Mouse (Mus musculus) hindbrain, embryonic 13.5 days (tissue): ENCODE results near the gene Il10rb. TPM values are rescaled to one million over a fixed set of nuclear protein-coding genes. Genes with fewer than 3 reads are reported as not detected.

Source experiments
- ATAC-seq: fragments of 200-750 bp; cut with Nextera tagmentation; 2 replicates; pipeline ENCODE4 v1.8.0; 2017; ENCODE audit warnings: moderate TSS enrichment; ENCODE audit not compliant: low FRiP score
- H3K27ac ChIP-seq: fragments of 300-500 bp; sonication (generic); 2 replicates; pipeline ENCODE4 v1.5.1; 2015; ENCODE audit warnings: inconsistent platforms, mild to moderate bottlenecking, moderate library complexity
- H3K27me3 ChIP-seq: fragments of 300-500 bp; sonication (generic); 2 replicates; pipeline ENCODE4 v1.6.1; 2015; ENCODE audit warnings: mild to moderate bottlenecking, inconsistent platforms
- H3K36me3 ChIP-seq: fragments of 300-500 bp; sonication (generic); 2 replicates; pipeline ENCODE4 v1.6.1; 2015; ENCODE audit warnings: mild to moderate bottlenecking, inconsistent platforms
- H3K4me1 ChIP-seq: fragments of 300-500 bp; sonication (generic); replicated peaks from 2 replicates; pipeline ENCODE4 v1.6.1; 2015; ENCODE audit warnings: inconsistent platforms
- H3K4me2 ChIP-seq: fragments of 300-500 bp; sonication (generic); 2 replicates; pipeline ENCODE4 v1.6.1; 2015; ENCODE audit warnings: inconsistent platforms, mild to moderate bottlenecking, moderate library complexity
- H3K4me3 ChIP-seq: fragments of 300-500 bp; sonication (generic); 2 replicates; pipeline ENCODE4 v1.5.1; 2015; ENCODE audit warnings: mild to moderate bottlenecking, inconsistent platforms
- H3K9ac ChIP-seq: fragments of 300-500 bp; sonication (generic); 2 replicates; pipeline ENCODE4 v1.6.1; 2015; ENCODE audit warnings: mild to moderate bottlenecking, inconsistent platforms
- H3K9me3 ChIP-seq: fragments of 300-500 bp; sonication (generic); 2 replicates; pipeline ENCODE4 v1.6.1; 2016; ENCODE audit warnings: inconsistent platforms
- WGBS: fragments of 180-500 bp; shearing (Covaris S2); methylation state at CpG from one replicate; pipeline ENCODE4 v1.1.7; 2015; 5-methylcytosine and 5-hydroxymethylcytosine counted together
- polyA plus RNA-seq: library from polyadenylated mRNA; unstranded; fragments of >200 nt; fragmentation: Nextera tagmentation; extraction: Ambion mirVana; gene quantifications from 2 replicates; pipeline ENCODE4 v1.2.1, GENCODE M21; 2015

Gene Il10rb
- polyA plus RNA-seq, 1 experiment from 2014 or later: 11.1 TPM

DNA sequence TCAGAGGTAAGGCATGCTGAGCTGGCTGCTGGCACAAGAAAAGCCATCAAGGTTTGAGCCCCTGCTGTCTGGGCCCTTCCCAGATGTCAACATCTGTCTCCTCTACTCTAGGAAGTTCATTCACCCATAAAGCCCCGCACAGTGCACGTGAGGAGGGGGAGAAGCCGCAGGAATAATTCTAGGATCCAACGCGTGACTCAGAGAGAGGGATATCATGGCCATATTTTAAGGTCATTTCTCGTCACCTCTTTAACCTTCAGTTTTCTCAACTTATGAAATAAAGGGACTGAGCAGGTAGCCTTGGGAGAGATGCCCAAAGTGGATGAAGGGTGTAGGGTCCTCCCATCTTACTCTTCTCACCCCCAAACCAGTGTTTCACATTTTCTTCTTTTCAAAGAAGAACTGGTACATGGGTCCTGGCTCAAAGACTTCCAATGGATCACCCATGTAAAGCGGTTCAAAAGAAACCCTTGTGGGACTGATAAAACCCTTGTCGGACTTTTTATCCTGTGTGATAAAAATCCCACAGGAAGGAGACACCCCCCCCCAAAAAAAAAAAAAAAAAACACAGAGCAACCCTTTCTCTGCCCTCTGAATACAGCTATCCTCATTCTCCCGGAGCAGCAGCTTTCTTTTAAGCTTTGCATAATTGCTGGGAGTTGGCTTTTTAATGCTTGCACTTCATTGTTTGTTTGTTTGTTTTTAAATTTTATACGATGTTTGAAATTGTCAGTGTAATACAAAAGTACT lies 961 bp upstream of the Il10rb start:
- H3K36me3 ChIP-seq: peaks cover 14% of the 10 kb centered on the region
- WGBS: 70% methylated on average over 10 of the region's 10 CpGs
- H3K9ac ChIP-seq: no peak overlapping the region
- peaks cover 29% of the 10 kb centered on the region for H3K27me3 ChIP-seq
- no peak for ATAC-seq
- H3K4me3 ChIP-seq: no peak overlapping the region
- no peaks in the 10 kb centered on the region for H3K9me3 ChIP-seq
- H3K4me2 ChIP-seq: no peak overlapping the region
- no peak overlapping the region for H3K27ac ChIP-seq
- H3K4me1 ChIP-seq: peaks cover 17% of the 10 kb centered on the region

GRCm38 (mm10) chr16:91406585-91407220 lies 739 bp downstream of the Il10rb start:
- Histone ChIP-seq H3K27me3 (peaks cover 29% of the 10 kb centered on the region), H3K36me3 (peaks cover 14% of the 10 kb centered on the region), H3K4me1 (peaks cover 17% of the 10 kb centered on the region), H3K9ac (peak overlapping the region; percentile 85), H3K9me3 (no peaks in the 10 kb centered on the region), H3K4me3 (peak overlapping the region; percentile 60), H3K4me2 (peak overlapping the region; percentile 95), H3K27ac (0 out of 2 replicates have a peak overlapping the region, but pooled peaks have one; percentile 48)
- under 1% methylated on average over 13 of the region's 13 CpGs for WGBS
- peak; percentile 68 for ATAC-seq

- H3K36me3 ChIP-seq: no peaks in the 10 kb centered on the region
- WGBS: 70% methylated on average over 12 of the region's 12 CpGs
- no peaks in the 10 kb centered on the region for H3K27me3 ChIP-seq
- no peak overlapping the region for H3K4me3 ChIP-seq
- H3K4me2 ChIP-seq: no peak overlapping the region
- no peak overlapping the region for H3K27ac ChIP-seq
- no peak overlapping the region for H3K9ac ChIP-seq
- H3K4me1 ChIP-seq: no peaks in the 10 kb centered on the region
- H3K9me3 ChIP-seq: no peaks in the 10 kb centered on the region
- ATAC-seq: no peak
These were observed 7.3 kb downstream of the Il10rb start for GRCm38 (mm10) chr16:91413102-91413844.

GRCm38 (mm10) chr16:91415391-91416189 lies 9.6 kb downstream of the Il10rb start:
- Histone ChIP-seq H3K9me3 (no peaks in the 10 kb centered on the region), H3K4me1 (no peaks in the 10 kb centered on the region), H3K4me2 (no peak overlapping the region), H3K9ac (no peak overlapping the region), H3K4me3 (no peak overlapping the region), H3K27ac (no peak overlapping the region), H3K36me3 (no peaks in the 10 kb centered on the region; the same call in 1 of the 2 replicates), H3K27me3 (no peaks in the 10 kb centered on the region)
- no peak for ATAC-seq
- WGBS: 84% methylated on average over 9 of the region's 9 CpGs

- no peak overlapping the region for H3K27ac ChIP-seq
- H3K9ac ChIP-seq: no peak overlapping the region
- no peaks in the 10 kb centered on the region for H3K4me1 ChIP-seq
- no peak overlapping the region for H3K4me2 ChIP-seq
- ATAC-seq: no peak
- H3K27me3 ChIP-seq: no peaks in the 10 kb centered on the region
- no peak overlapping the region for H3K4me3 ChIP-seq
- WGBS: 93% methylated on average over 6 of the region's 6 CpGs
- no peaks in the 10 kb centered on the region for H3K9me3 ChIP-seq
- H3K36me3 ChIP-seq: no peaks in the 10 kb centered on the region; the same call in 1 of the 2 replicates
These were observed 10.4 kb downstream of the Il10rb start for GRCm38 (mm10) chr16:91416357-91416756.

GRCm38 (mm10) chr16:91416938-91417337 lies 11.0 kb downstream of the Il10rb start:
- Histone ChIP-seq H3K4me2 (no peak overlapping the region), H3K9me3 (no peaks in the 10 kb centered on the region), H3K4me3 (no peak overlapping the region), H3K27me3 (no peaks in the 10 kb centered on the region), H3K27ac (no peak overlapping the region), H3K36me3 (no peaks in the 10 kb centered on the region; the same call in 1 of the 2 replicates), H3K9ac (no peak overlapping the region), H3K4me1 (no peaks in the 10 kb centered on the region)
- WGBS: 79% methylated on average over 7 of the region's 7 CpGs
- ATAC-seq: no peak

GRCm38 (mm10) chr16:91418531-91418930 lies 12.6 kb downstream of the Il10rb start:
- no peak for ATAC-seq
- WGBS: 76% methylated on average over 5 of the region's 5 CpGs

GRCm38 (mm10) chr16:91425816-91426215 lies 19.9 kb downstream of the Il10rb start:
- ATAC-seq: no peak
- 87% methylated on average over 6 of the region's 6 CpGs for WGBS
- H3K9ac ChIP-seq: no peak overlapping the region

More at GRCm38 (mm10) chr16:91418531-91418930, 12.6 kb downstream of the Il10rb start:
- Histone ChIP-seq H3K9me3 (no peaks in the 10 kb centered on the region), H3K4me2 (no peak overlapping the region), H3K36me3 (no peaks in the 10 kb centered on the region; the same call in 1 of the 2 replicates), H3K4me3 (no peak overlapping the region), H3K4me1 (no peaks in the 10 kb centered on the region), H3K27me3 (no peaks in the 10 kb centered on the region), H3K27ac (no peak overlapping the region), H3K9ac (no peak overlapping the region)

DNA sequence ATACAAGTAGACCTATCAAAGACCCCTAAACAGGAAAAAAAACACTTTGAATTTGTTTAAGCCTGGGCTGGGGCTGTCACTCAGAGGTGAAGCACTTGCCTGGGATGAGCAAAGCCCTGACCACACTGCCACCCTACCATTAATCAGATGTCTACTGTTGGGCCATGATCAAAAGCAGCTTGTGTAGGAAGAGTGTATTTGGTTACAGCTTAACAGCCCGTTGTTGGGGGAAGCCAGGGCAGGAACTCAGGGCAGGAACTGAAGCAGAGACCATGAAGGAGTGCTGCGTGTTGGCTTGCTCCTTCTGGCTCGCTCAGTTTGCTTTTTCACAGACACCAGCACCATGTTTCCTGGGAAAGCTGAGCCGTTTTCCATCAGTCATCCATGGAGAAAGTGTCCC lies 20.6 kb downstream of the Il10rb start:
- no peak overlapping the region for H3K9ac ChIP-seq
- no peak overlapping the region for H3K4me2 ChIP-seq
- H3K27me3 ChIP-seq: no peaks in the 10 kb centered on the region
- 0 out of 2 replicates have a peak, but pooled peaks cover 3% of the 10 kb centered on the region for H3K36me3 ChIP-seq
- no peaks in the 10 kb centered on the region for H3K4me1 ChIP-seq
- H3K9me3 ChIP-seq: no peaks in the 10 kb centered on the region
- H3K4me3 ChIP-seq: no peak overlapping the region
- ATAC-seq: no peak
- 86% methylated on average over 4 of the region's 4 CpGs for WGBS
- H3K27ac ChIP-seq: no peak overlapping the region

More at GRCm38 (mm10) chr16:91425816-91426215, 19.9 kb downstream of the Il10rb start:
- H3K9me3 ChIP-seq: no peaks in the 10 kb centered on the region
- H3K27ac ChIP-seq: no peak overlapping the region
- no peaks in the 10 kb centered on the region for H3K4me1 ChIP-seq
- no peak overlapping the region for H3K4me2 ChIP-seq
- H3K4me3 ChIP-seq: no peak overlapping the region
- H3K36me3 ChIP-seq: 0 out of 2 replicates have a peak, but pooled peaks cover 3% of the 10 kb centered on the region
- no peaks in the 10 kb centered on the region for H3K27me3 ChIP-seq

DNA sequence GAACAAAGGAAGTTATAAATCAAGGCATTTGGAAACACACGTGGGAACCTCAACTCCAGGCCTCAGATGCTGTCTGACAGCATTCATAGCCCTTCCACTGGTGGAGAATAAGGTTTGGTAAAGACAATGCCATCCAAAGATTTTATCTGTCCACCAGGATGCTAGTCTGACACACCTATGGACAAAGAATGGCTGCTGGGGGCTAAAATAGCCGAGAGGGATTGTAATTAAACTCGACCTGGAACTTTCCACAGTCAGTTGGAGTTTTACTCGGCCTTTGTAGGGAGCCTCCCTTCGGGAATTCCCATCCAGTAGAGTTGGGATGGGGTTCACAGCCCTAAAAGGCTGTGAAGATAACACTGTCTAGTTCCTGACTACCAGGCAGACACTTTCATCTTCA lies 21.5 kb downstream of the Il10rb start:
- WGBS: 81% methylated on average over 5 of the region's 5 CpGs
- Histone ChIP-seq H3K9me3 (no peaks in the 10 kb centered on the region), H3K4me1 (no peaks in the 10 kb centered on the region)

DNA sequence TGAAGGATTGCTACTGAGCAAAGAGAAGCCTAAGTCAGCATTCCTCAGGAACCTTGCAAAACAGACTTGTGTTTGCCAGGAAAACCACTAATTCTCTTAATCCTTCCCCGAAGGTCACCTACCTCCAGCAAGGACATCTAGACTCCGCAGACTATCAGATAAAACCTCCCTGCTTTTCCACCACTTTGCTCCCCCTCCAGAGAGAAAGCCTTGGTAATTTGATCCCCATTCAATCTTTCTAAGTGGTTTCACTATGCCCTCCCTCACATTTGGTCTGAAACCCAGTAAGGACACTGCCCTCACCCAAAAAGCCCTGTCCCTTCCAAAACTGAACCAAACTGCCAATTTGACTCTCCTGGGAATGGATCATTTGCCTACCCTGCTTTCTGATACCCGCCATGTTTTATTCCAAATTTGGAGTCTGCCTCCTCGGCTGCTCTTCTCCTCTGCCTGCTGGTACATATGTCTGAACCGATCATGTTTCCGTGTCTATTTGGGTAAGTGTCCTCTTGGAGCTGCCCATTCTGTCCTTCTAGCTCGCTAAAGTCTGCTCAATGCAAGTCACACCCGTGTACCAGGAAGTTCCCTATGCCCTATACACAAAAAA lies 22.4 kb downstream of the Il10rb start:
- no peaks in the 10 kb centered on the region for H3K4me1 ChIP-seq
- ATAC-seq: no peak
- no peaks in the 10 kb centered on the region for H3K27me3 ChIP-seq
- no peak overlapping the region for H3K27ac ChIP-seq
- 84% methylated on average over 8 of the region's 8 CpGs for WGBS
- no peak overlapping the region for H3K9ac ChIP-seq
- H3K4me3 ChIP-seq: no peak overlapping the region
- H3K36me3 ChIP-seq: 0 out of 2 replicates have a peak, but pooled peaks cover 3% of the 10 kb centered on the region
- H3K4me2 ChIP-seq: no peak overlapping the region
- H3K9me3 ChIP-seq: no peaks in the 10 kb centered on the region

More for the DNA sequence above, 21.5 kb downstream of the Il10rb start:
- no peak for ATAC-seq
- H3K9ac ChIP-seq: no peak overlapping the region
- no peak overlapping the region for H3K4me2 ChIP-seq
- H3K27ac ChIP-seq: no peak overlapping the region
- H3K4me3 ChIP-seq: no peak overlapping the region
- H3K36me3 ChIP-seq: 0 out of 2 replicates have a peak, but pooled peaks cover 3% of the 10 kb centered on the region
- H3K27me3 ChIP-seq: no peaks in the 10 kb centered on the region
